8 mouse cellular contexts compared by ENCODE assay signal in genomic region chr12:17554200-17554951, GRCm38 (mm10). TPM values are rescaled to one million over a fixed set of nuclear protein-coding genes. Genes with fewer than 3 reads are reported as not detected.
DNase-seq lines count a peak whose midpoint lies in the region; ATAC-seq lines count a peak whose summit lies in the region.

No protein-coding gene starts in this region.

- ATAC-seq in inflammation-experienced regulatory T-cells, adult 6 months, result peak; percentile 84

- intact Hi-C loops in gastrocnemius, postnatal 14 days (cut with DNase I; ENCODE audit: low total_unique reads), result no loop called here
- intact Hi-C loops in left cerebral cortex, postnatal 10 days (cut with DNase I), result no loop called here

- peak; percentile 83 for DNase-seq in adipocyte (ENCODE audit: low spot score)
- peak; percentile 91 to 96 for DNase-seq in cerebellum, postnatal 4 days (ENCODE audit: low spot score in 2 of 2)
- peak; percentile 90 for DNase-seq in gastrocnemius, postnatal 14 days
- DNase-seq in left cerebral cortex, postnatal 10 days (ENCODE audit: extremely low spot score in 1 of 2, low spot score in 2 of 2), result peak; percentile 86 to 93
- peak; percentile 91 for DNase-seq in mesoderm, embryonic 11.5 days (ENCODE audit: low read depth, low spot score)
- peak; percentile 83 for DNase-seq in right cerebral cortex, postnatal 25 days
- DNase-seq in urinary bladder, postnatal 25 days (ENCODE audit: low spot score), result peak; percentile 95

RNA-seq across cellular contexts. Expression of gene Odc1, which starts 9.8 kb away (rescaled TPM):
- 10 to 100 TPM; 53.9 to 79.8 TPM for total RNA-seq in gastrocnemius, postnatal 14 days (2021)
- 10 to 100 TPM; 15.3 to 37.6 (median 24.0) TPM for polyA plus RNA-seq in inflammation-experienced regulatory T-cells, adult 6 months (2017; shearing (Covaris generic))
- 10 to 100 TPM; 82.2 to 85.0 TPM for total RNA-seq in left cerebral cortex, postnatal 10 days (2021)

Comparison
In these comparisons a context has a peak if more than half of its experiments do, and no peak if none do; other contexts are left out.
1. Peak in every context shown above with its lines: DNase-seq and ATAC-seq.